Mouse (Mus musculus): ENCODE results near the gene Olfr1191-ps1. TPM values are rescaled to one million over a fixed set of nuclear protein-coding genes. Genes with fewer than 3 reads are reported as not detected.

Olfr1191-ps1 gene
- not detected in 2 replicates for polyA plus RNA-seq (2012; rRNA removed)

GRCm38 (mm10) chr2:88640242-88640641 lies at the start of gene Olfr1191-ps1:
Gene Olfr1191-ps1, plus strand, starts transcription at chr2:88640542.

GRCm38 (mm10) chr2:88648209-88648608 lies 7.9 kb downstream of the Olfr1191-ps1 start, which contains the start of gene Olfr1192-ps1:
Gene Olfr1192-ps1, plus strand, starts transcription at chr2:88648509.

GRCm38 (mm10) chr2:88675328-88675727 lies 35.0 kb downstream of the Olfr1191-ps1 start, which contains the start of gene Olfr1193:
Gene Olfr1193, plus strand, starts transcription at chr2:88675628.

GRCm38 (mm10) chr2:88689087-88689486 lies 48.7 kb downstream of the Olfr1191-ps1 start, which contains the start of gene Olfr1195:
Gene Olfr1195, minus strand, starts transcription at chr2:88689187.

Other genes starting within 250 kb of the Olfr1191-ps1 start
- not detected in 2 replicates for gene Olfr1179, start 234.1 kb upstream of the Olfr1191-ps1 start, polyA plus RNA-seq (2012; rRNA removed)
- gene Olfr1180, start 221.4 kb upstream of the Olfr1191-ps1 start, polyA plus RNA-seq (2012; rRNA removed) = not detected in 2 replicates
- not detected in 2 replicates for gene Olfr1181, start 214.4 kb upstream of the Olfr1191-ps1 start, polyA plus RNA-seq (2012; rRNA removed)
- gene Gm13757, start 191.4 kb upstream of the Olfr1191-ps1 start, polyA plus RNA-seq (2012; rRNA removed) = not detected in 2 replicates
- gene Olfr1183, start 185.7 kb upstream of the Olfr1191-ps1 start, polyA plus RNA-seq (2012; rRNA removed) = not detected in 2 replicates
- gene Olfr1184, start 156.9 kb upstream of the Olfr1191-ps1 start, polyA plus RNA-seq (2012; rRNA removed) = not detected in 2 replicates
- not detected in 2 replicates for gene Olfr1185-ps1, start 147.2 kb upstream of the Olfr1191-ps1 start, polyA plus RNA-seq (2012; rRNA removed)
- not detected in 2 replicates for gene Olfr1186, start 122.0 kb upstream of the Olfr1191-ps1 start, polyA plus RNA-seq (2012; rRNA removed)
- not detected in 2 replicates for gene Olfr1188, start 83.6 kb upstream of the Olfr1191-ps1 start, polyA plus RNA-seq (2012; rRNA removed)
- not detected in 2 replicates for gene Olfr1189, start 54.1 kb upstream of the Olfr1191-ps1 start, polyA plus RNA-seq (2012; rRNA removed)
- gene Olfr1192-ps1, start 8.0 kb downstream of the Olfr1191-ps1 start, polyA plus RNA-seq (2012; rRNA removed) = not detected in 2 replicates
- not detected in 2 replicates for gene Olfr1193, start 35.1 kb downstream of the Olfr1191-ps1 start, polyA plus RNA-seq (2012; rRNA removed)
- gene Olfr1195, start 48.6 kb downstream of the Olfr1191-ps1 start, polyA plus RNA-seq (2012; rRNA removed) = not detected in 2 replicates
- not detected in 2 replicates for gene Olfr1196, start 64.1 kb downstream of the Olfr1191-ps1 start, polyA plus RNA-seq (2012; rRNA removed)
- gene Olfr1197, start 91.8 kb downstream of the Olfr1191-ps1 start, polyA plus RNA-seq (2012; rRNA removed) = not detected in 2 replicates
- not detected in 2 replicates for gene Olfr1198, start 110.8 kb downstream of the Olfr1191-ps1 start, polyA plus RNA-seq (2012; rRNA removed)
- gene Olfr1199, start 119.9 kb downstream of the Olfr1191-ps1 start, polyA plus RNA-seq (2012; rRNA removed) = not detected in 2 replicates
- not detected in 2 replicates for gene Olfr1200, start 129.9 kb downstream of the Olfr1191-ps1 start, polyA plus RNA-seq (2012; rRNA removed)
- gene Olfr1201, start 152.5 kb downstream of the Olfr1191-ps1 start, polyA plus RNA-seq (2012; rRNA removed) = not detected in 2 replicates
- gene Olfr1202, start 174.0 kb downstream of the Olfr1191-ps1 start, polyA plus RNA-seq (2012; rRNA removed) = not detected in 2 replicates
- gene Olfr1205, start 189.2 kb downstream of the Olfr1191-ps1 start, polyA plus RNA-seq (2012; rRNA removed) = not detected in 2 replicates
- not detected in 2 replicates for gene Olfr1204, start 208.8 kb downstream of the Olfr1191-ps1 start, polyA plus RNA-seq (2012; rRNA removed)
- gene Olfr1206, start 222.7 kb downstream of the Olfr1191-ps1 start, polyA plus RNA-seq (2012; rRNA removed) = not detected in 2 replicates